26 mouse cellular contexts compared by ENCODE assay signal in genomic region chr2:38689881-38690280, GRCm38 (mm10). TPM values are rescaled to one million over a fixed set of nuclear protein-coding genes. Genes with fewer than 3 reads are reported as not detected.
A peak's percentile ranks its signal among the peaks of the same experiment; 100 is the strongest.
DNase-seq lines count a peak whose midpoint lies in the region; ATAC-seq and TF ChIP-seq lines count a peak whose summit lies in the region.
"Had no signal": no experiment of that assay in that cellular context is flagged by ENCODE, and none has a peak within 500 bp of the region (broad histone marks: within the 10 kb centered on the region; RNA-seq: fewer than 3 reads in every experiment).

No protein-coding gene starts in this region.

- H3K4me1 ChIP-seq in midbrain, embryonic 11.5 days (ENCODE audit: control insufficient read depth, insufficient read depth, low read length), result peaks cover 16% of the 10 kb centered on the region
- peaks cover 4% of the 10 kb centered on the region; the same call in 1 of the 2 replicates for H3K4me1 ChIP-seq in midbrain, postnatal 0 days (ENCODE audit: insufficient read depth, low read length)
- H3K4me1 ChIP-seq in embryonic facial prominence, embryonic 13.5 days, result peaks cover 14% of the 10 kb centered on the region
- H3K4me1 ChIP-seq in lung, postnatal 0 days (ENCODE audit: insufficient read depth, low read depth, low read length), result no peaks in the 10 kb centered on the region

- TF ChIP-seq CTCF in midbrain, postnatal 0 days (IDR thresholded peaks at IDR 0.05), result no peak
- no peak for TF ChIP-seq CTCF in Patski (IDR thresholded peaks at IDR 0.05)
- TF ChIP-seq CTCF in lung, postnatal 0 days (IDR thresholded peaks at IDR 0.05), result no peak

- H3K36me3 ChIP-seq in midbrain, embryonic 11.5 days (ENCODE audit: control insufficient read depth, insufficient read depth, low read length), result no peaks in the 10 kb centered on the region
- H3K36me3 ChIP-seq in midbrain, postnatal 0 days (ENCODE audit: insufficient read depth, low read length), result no peaks in the 10 kb centered on the region
- H3K36me3 ChIP-seq in embryonic facial prominence, embryonic 13.5 days, result no peaks in the 10 kb centered on the region
- no peaks in the 10 kb centered on the region for H3K36me3 ChIP-seq in lung, postnatal 0 days (ENCODE audit: insufficient read depth, low read length)
- H3K36me3 ChIP-seq: heart, embryonic 15.5 days; hindbrain, embryonic 15.5 days; kidney, embryonic 15.5 days; neural tube, embryonic 15.5 days had no signal

- in situ Hi-C loops in Patski (cut with MboI; ENCODE audit: low pct_unique_long_range_greater_than_20kb), result no loop called here

- POLR2A ChIA-PET in Patski (lab: Charles Lee), result interaction anchor here (1.0 kb wide), 1 partner anchor 13 kb away, joined by 5 read pairs; no protein-coding TSS in a partner anchor

- H3K4me3 ChIP-seq in midbrain, embryonic 11.5 days (ENCODE audit: low read depth, low read length), result no peak overlapping the region
- H3K4me3 ChIP-seq in midbrain, postnatal 0 days (ENCODE audit: low read depth, low read length), result no peak overlapping the region
- H3K4me3 ChIP-seq in embryonic facial prominence, embryonic 13.5 days, result no peak overlapping the region
- H3K4me3 ChIP-seq in lung, postnatal 0 days (ENCODE audit: low read depth, low read length), result no peak overlapping the region
- H3K4me3 ChIP-seq: left cerebral cortex, adult 2 months had no signal

- H3K9me3 ChIP-seq in midbrain, embryonic 11.5 days (ENCODE audit: control insufficient read depth, low read length), result no peaks in the 10 kb centered on the region
- H3K9me3 ChIP-seq in midbrain, postnatal 0 days (ENCODE audit: low read length), result no peaks in the 10 kb centered on the region
- H3K9me3 ChIP-seq in embryonic facial prominence, embryonic 13.5 days, result no peaks in the 10 kb centered on the region
- H3K9me3 ChIP-seq in lung, postnatal 0 days (ENCODE audit: low read length), result no peaks in the 10 kb centered on the region
- H3K9me3 ChIP-seq: heart, embryonic 15.5 days; hindbrain, embryonic 15.5 days; kidney, embryonic 15.5 days; megakaryocyte, embryonic 14.5 days; neural tube, embryonic 15.5 days had no signal

- no peak for ATAC-seq in midbrain, embryonic 11.5 days (ENCODE audit: low FRiP score)
- ATAC-seq in midbrain, postnatal 0 days (ENCODE audit: low FRiP score), result no peak
- ATAC-seq in Patski, result peak; percentile 64
- no peak for ATAC-seq in embryonic facial prominence, embryonic 13.5 days (ENCODE audit: insufficient number of reproducible peaks, insufficient read depth, low FRiP score, low TSS enrichment, low read depth)
- no peak for ATAC-seq in megakaryocyte, adult 5-6 weeks (ENCODE audit: poor library complexity, severe bottlenecking)
- no peak for ATAC-seq in lung, postnatal 0 days
- ATAC-seq: activated CD4-positive, CD25-positive, alpha-beta regulatory T cell, adult 4 months; intestine, embryonic 16.5 days had no signal

- H3K27ac ChIP-seq in midbrain, embryonic 11.5 days (ENCODE audit: low read depth, low read length), result no peak overlapping the region
- H3K27ac ChIP-seq in midbrain, postnatal 0 days (ENCODE audit: low read depth, low read length), result no peak overlapping the region
- H3K27ac ChIP-seq in embryonic facial prominence, embryonic 13.5 days, result no peak overlapping the region
- H3K27ac ChIP-seq in lung, postnatal 0 days (ENCODE audit: low read length), result no peak overlapping the region
- H3K27ac ChIP-seq: heart, embryonic 15.5 days; kidney, embryonic 15.5 days; left cerebral cortex, adult 2 months; neural tube, embryonic 15.5 days had no signal

- no peak for TF ChIP-seq EP300 in lung, postnatal 0 days (IDR thresholded peaks at IDR 0.05)

- H3K4me2 ChIP-seq in midbrain, embryonic 11.5 days, result no peak overlapping the region
- no peak overlapping the region for H3K4me2 ChIP-seq in midbrain, postnatal 0 days (ENCODE audit: low read depth, low read length, poor library complexity, severe bottlenecking)
- H3K4me2 ChIP-seq in embryonic facial prominence, embryonic 13.5 days, result no peak overlapping the region
- no peak overlapping the region for H3K4me2 ChIP-seq in lung, postnatal 0 days (replicated peaks; ENCODE audit: low read depth, low read length)

- 63% methylated on average over 1 of the region's 1 CpGs for WGBS in midbrain, embryonic 11.5 days
- 35% methylated on average over 1 of the region's 1 CpGs for WGBS in midbrain, postnatal 0 days
- WGBS in embryonic facial prominence, embryonic 13.5 days, result 38% methylated on average over 1 of the region's 1 CpGs
- 70% methylated on average over 1 of the region's 1 CpGs for WGBS in lung, postnatal 0 days

- peak; percentile 77 for DNase-seq in adrenal gland, adult 8-10 months
- no peak for DNase-seq in adrenal gland, adult 18-20 months (ENCODE audit: low spot score in 2 of 2)
- peak; percentile 88 for DNase-seq in midbrain, embryonic 11.5 days (ENCODE audit: low spot score, missing footprints)
- DNase-seq in midbrain, postnatal 0 days (ENCODE audit: low spot score), result no peak
- DNase-seq in Patski (ENCODE audit: low read depth, low spot score), result peak; percentile 64
- no peak for DNase-seq in lung, postnatal 0 days (ENCODE audit: low spot score)
- DNase-seq: cerebellum, adult 2 months; cerebellum, postnatal 36 days; gastrocnemius, postnatal 25 days; kidney, postnatal 4 days; layer of hippocampus, adult 9-11 months; left cerebral cortex, postnatal 4 days; liver; lung, postnatal 14 days; right cerebral cortex, postnatal 25 days had no signal

- no peak overlapping the region for H3K9ac ChIP-seq in midbrain, embryonic 11.5 days (ENCODE audit: low read length)
- no peak overlapping the region for H3K9ac ChIP-seq in midbrain, postnatal 0 days (replicated peaks; ENCODE audit: low read length, poor library complexity, severe bottlenecking)
- 0 out of 2 replicates have a peak overlapping the region, but pooled peaks have one; percentile 6 for H3K9ac ChIP-seq in embryonic facial prominence, embryonic 13.5 days
- no peak overlapping the region for H3K9ac ChIP-seq in lung, postnatal 0 days (replicated peaks; ENCODE audit: low read depth)
- H3K9ac ChIP-seq: heart, embryonic 15.5 days had no signal

- CTCF ChIA-PET in Patski (lab: Charles Lee), result interaction anchor here (3.1 kb wide), 1 partner anchor 28 kb away, joined by 9 read pairs; no protein-coding TSS in a partner anchor

- peaks cover 12% of the 10 kb centered on the region for H3K27me3 ChIP-seq in midbrain, embryonic 11.5 days (ENCODE audit: control insufficient read depth, insufficient read depth, low read length)
- 0 out of 2 replicates have a peak, but pooled peaks cover 6% of the 10 kb centered on the region for H3K27me3 ChIP-seq in midbrain, postnatal 0 days (ENCODE audit: insufficient read depth, low read length)
- H3K27me3 ChIP-seq in Patski, result no peaks in the 10 kb centered on the region
- peaks cover 30% of the 10 kb centered on the region for H3K27me3 ChIP-seq in embryonic facial prominence, embryonic 13.5 days
- H3K27me3 ChIP-seq in lung, postnatal 0 days (replicated peaks; ENCODE audit: insufficient read depth, low read length), result no peaks in the 10 kb centered on the region
- H3K27me3 ChIP-seq: hindbrain, embryonic 15.5 days had no signal

RNA-seq across cellular contexts. Expression of gene Nr5a1, which starts 24.5 kb away (rescaled TPM):
- total RNA-seq in adrenal gland, adult 8-10 months (2022), result 100 to 1,000 TPM; 272 to 809 (median 569) TPM
- total RNA-seq in adrenal gland, adult 18-20 months (2021), result 1,000 to 10,000 TPM in 1 of 2 experiments, 100 to 1,000 TPM in 1; 563 to 1,005 TPM
- 0.04 TPM in 1 of 2 replicates, not detected in the other for polyA plus RNA-seq in midbrain, embryonic 11.5 days (2014; fragmentation: Nextera tagmentation; extraction: Ambion mirVana)
- 0.11 and 0.61 TPM in 2 replicates for total RNA-seq in midbrain, postnatal 0 days (2014; rRNA removed)
- 1.2 and 2.1 TPM in 2 replicates for polyA plus RNA-seq in midbrain, postnatal 0 days (2015; fragmentation: Nextera tagmentation; extraction: Ambion mirVana)
- not detected for polyA plus RNA-seq in Patski (2021)
- 0.07 and 0.11 TPM in 2 replicates for polyA plus RNA-seq in embryonic facial prominence, embryonic 13.5 days (2015; fragmentation: Nextera tagmentation; extraction: Ambion mirVana)
- not detected in 2 replicates for total RNA-seq in megakaryocyte, adult 5-6 weeks (2015)
- total RNA-seq in megakaryocyte, adult 5-6 weeks (2017), result not detected in 2 replicates
- polyA plus RNA-seq in lung, postnatal 0 days (2015; fragmentation: Nextera tagmentation; extraction: Ambion mirVana), result 0.08 and 0.15 TPM in 2 replicates
- total RNA-seq: gastrocnemius, postnatal 25 days; heart, adult 8-10 months had no signal
- polyA plus RNA-seq: activated CD4-positive, CD25-positive, alpha-beta regulatory T cell, adult 4 months; cerebellum, adult 2 months; heart, embryonic 15.5 days; hindbrain, embryonic 15.5 days had no signal

RNA-seq across cellular contexts. Expression of gene Psmb7, which starts 46.0 kb away (rescaled TPM):
- 100 to 1,000 TPM; 232 to 337 (median 283) TPM for total RNA-seq in adrenal gland, adult 8-10 months (2022)
- total RNA-seq in adrenal gland, adult 18-20 months (2021), result 100 to 1,000 TPM; 278 to 331 TPM
- polyA plus RNA-seq in midbrain, embryonic 11.5 days (2014; fragmentation: Nextera tagmentation; extraction: Ambion mirVana), result 345 and 351 TPM in 2 replicates
- total RNA-seq in midbrain, postnatal 0 days (2014; rRNA removed), result 218 and 239 TPM in 2 replicates
- 282 and 287 TPM in 2 replicates for polyA plus RNA-seq in midbrain, postnatal 0 days (2015; fragmentation: Nextera tagmentation; extraction: Ambion mirVana)
- 269 TPM for polyA plus RNA-seq in Patski (2021)
- 261 and 274 TPM in 2 replicates for polyA plus RNA-seq in embryonic facial prominence, embryonic 13.5 days (2015; fragmentation: Nextera tagmentation; extraction: Ambion mirVana)
- total RNA-seq in megakaryocyte, adult 5-6 weeks (2015), result 193 and 197 TPM in 2 replicates
- 237 and 268 TPM in 2 replicates for total RNA-seq in megakaryocyte, adult 5-6 weeks (2017)
- 129 and 135 TPM in 2 replicates for polyA plus RNA-seq in lung, postnatal 0 days (2015; fragmentation: Nextera tagmentation; extraction: Ambion mirVana)

Comparison
In these comparisons a context has a peak if more than half of its experiments do, and no peak if none do; other contexts are left out.
1. DNase-seq: peak in adrenal gland, adult 8-10 months (single experiment), midbrain, embryonic 11.5 days (single experiment) and Patski (single experiment); none in adrenal gland, adult 18-20 months (0 of 2), midbrain, postnatal 0 days (single experiment) and lung, postnatal 0 days (single experiment).